Mouse (Mus musculus) megakaryocyte-erythroid progenitor cell, adult 5-6 weeks (primary cell): ENCODE data around the gene Pop7. TPM values are rescaled to one million over a fixed set of nuclear protein-coding genes. Genes with fewer than 3 reads are reported as not detected.
A peak's percentile ranks its signal among the peaks of the same experiment; 100 is the strongest.

Experiments used
- ATAC-seq: replicated peaks from 2 replicates; pipeline ENCODE4 v1.8.0; 2016; ENCODE audit warnings: mild to moderate bottlenecking, inconsistent platforms; ENCODE audit not compliant: severe bottlenecking, poor library complexity, low FRiP score, low TSS enrichment
- total RNA-seq, 2 experiments: library from RNA; stranded (forward) in 1 of 2; stranded (reverse) in 1 of 2; fragments of 200-1000, 215-1000 nt in 1 of 2; fragments of >200 nt in 1 of 2; fragmentation: Nextera tagmentation in 1 of 2; gene quantifications; 2 replicates each; pipeline ENCODE4 v1.2.3; 2014 to 2017

Gene Pop7
- total RNA-seq (2014; fragmentation: Nextera tagmentation) = 51.2 and 51.5 TPM in 2 replicates
- 26.6 and 34.2 TPM in 2 replicates for total RNA-seq (2017)

DNA sequence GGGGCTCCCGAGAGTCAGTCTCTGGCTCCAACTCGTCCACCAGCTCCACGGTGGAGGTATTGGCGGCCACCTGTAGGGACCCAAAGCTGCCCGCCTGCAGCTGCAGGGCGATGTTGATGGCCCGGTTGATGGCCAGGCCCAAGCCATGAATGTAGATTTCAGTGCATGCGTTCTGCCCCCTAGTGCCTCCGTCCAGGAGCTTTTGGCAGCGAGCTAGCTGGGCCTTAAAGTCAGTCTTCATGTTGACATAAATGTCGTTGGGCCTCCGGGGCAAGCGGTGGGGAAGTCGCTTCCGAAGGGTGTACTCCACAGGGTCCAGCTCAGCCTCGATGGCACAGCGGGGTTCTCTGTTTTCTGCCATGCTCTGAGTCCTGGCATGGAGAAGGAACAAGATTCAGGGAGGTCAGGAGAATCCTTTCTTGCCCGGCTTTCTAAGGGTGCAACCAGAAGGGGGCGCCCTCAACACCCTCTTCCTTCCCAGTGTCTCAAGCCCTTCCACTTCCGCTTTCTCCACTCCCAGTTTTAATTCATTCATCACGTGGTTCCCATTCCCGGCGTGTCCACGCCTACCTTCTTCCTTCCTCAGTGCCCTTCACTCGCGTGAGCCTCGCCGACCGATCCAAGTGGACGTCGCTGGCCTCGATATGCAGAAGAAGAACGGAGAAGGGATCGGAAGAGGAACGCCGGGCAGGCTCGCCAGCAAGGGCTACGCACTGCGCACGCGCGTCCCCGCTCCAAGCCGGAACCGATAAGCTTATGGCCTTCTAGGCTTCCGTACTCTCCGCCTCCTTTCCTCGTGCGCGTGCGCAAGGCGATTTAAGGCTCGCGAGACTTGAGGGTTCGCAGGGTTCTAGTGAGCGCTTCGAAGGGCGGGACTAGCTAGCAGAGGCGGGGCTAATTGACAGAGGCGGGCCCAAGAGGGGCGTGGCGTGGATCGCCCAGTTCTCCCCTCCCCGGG lies at the start of gene Pop7:
TSS of gene Pop7 (minus strand) at position 810 of the 958 bp plus-strand sequence.
- peak; percentile 89 for ATAC-seq

DNA sequence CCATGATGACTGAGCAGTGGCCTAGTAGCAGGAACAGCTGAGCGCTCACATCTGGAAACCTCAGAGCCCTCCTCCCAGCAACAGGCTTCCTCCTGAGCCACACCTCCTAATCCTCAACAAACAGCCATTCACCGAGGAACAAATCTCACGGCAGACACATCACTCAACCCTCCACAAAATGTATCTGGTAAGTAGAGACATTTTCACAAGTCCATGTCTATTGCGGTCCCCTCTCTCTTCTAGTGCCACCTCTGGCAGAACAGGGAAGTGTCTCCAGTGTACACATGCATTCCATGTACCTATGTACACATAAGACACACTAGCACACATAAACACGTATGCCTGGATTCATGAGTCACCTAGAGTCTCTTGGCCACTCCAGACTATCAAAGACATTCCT lies 48.8 kb upstream of the Pop7 start:
- ATAC-seq = 0 out of 2 replicates have a peak, but pooled peaks have one; percentile 53

DNA sequence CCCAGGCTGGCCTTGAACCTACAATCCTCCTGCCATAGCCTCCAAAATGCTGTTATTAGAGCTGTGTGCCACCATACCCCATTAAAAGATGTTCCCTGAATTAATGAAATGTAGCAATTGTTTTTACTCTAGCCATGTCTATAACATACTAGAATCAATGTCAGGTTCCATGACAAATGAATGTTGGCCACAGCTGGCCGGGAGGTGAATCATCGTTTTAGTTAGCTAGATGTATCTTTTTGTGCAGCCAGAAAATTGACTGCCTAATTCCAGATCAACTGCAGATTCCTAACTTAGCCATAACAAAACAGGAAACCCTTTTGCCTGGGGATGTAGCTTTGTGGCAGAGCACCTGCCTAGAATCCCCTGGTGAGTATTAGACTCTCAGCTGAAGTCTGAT lies 47.5 kb upstream of the Pop7 start:
- ATAC-seq = no peak

DNA sequence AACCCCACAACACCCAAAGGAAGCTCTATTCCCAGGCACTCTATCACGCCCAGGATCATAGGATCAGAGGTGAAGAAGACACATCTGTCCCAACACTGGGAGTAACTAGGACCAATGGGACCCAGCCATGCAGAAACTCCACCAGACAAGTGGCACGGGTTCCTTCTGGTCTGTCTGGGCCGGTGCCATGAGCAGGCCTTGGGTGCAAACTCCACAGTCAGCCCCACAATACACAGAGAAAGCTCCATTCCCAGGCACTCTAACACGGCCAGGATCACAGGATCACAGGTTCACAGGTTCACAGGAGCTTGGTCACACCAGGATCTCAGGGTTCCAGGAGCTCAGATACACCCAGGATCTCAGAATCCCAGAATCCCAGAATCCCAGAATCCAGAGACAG lies 43.3 kb upstream of the Pop7 start:
- no peak for ATAC-seq

DNA sequence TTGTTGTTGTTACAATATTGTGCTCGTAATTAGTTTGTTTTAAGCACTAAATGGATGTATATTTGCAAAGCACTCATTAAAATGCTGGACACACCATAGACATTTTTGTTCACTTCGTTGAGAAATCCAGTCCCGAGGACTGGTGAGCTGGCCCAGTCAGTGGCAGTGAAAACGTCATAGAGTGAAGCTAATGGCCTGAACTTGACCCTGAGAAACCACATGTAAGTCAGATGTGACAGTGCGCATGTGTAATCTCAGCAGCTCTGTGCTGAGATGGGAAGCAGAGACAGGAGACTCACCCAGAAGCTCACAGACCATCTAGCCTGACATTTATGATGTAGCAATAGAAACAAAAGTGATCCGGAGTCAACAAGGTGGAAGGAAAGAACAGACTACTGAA lies 42.6 kb upstream of the Pop7 start:
- ATAC-seq = no peak

DNA sequence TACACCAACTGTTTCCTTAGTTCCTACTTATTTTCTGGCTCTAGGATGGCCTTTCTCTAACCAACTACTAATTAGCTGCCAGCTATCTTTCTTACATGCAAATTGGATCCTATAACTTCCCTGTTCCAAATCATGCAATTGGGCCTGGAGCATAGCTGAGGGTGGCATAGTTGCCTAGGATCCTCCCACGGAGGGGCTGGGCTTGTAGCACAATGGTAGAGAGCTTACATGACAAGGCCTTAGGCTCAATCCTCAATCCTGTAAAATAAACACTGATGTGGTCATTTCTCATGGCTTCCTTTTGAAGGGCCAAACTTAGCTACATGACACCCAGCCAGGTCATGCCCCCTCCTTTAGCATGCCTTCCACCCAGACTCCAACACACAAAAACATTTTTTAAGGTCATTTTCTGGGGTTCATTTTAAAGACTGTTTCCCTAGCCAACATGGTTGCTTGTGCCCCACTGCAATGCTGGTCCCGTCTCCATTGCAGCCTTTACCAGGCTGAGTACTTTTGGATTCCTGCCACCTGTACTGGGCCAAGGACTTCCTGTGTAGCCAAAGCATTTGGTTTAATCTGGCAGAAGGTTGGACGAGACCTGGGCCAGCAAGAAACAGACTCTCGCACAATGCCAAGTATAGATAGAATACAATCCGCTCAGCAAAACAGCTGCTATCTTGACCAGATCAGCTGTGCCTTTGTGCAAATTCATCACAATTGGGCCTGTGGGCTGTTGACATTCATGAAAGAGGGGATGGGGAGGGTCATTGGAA lies 39.6 kb upstream of the Pop7 start:
- ATAC-seq = peak; percentile 57

DNA sequence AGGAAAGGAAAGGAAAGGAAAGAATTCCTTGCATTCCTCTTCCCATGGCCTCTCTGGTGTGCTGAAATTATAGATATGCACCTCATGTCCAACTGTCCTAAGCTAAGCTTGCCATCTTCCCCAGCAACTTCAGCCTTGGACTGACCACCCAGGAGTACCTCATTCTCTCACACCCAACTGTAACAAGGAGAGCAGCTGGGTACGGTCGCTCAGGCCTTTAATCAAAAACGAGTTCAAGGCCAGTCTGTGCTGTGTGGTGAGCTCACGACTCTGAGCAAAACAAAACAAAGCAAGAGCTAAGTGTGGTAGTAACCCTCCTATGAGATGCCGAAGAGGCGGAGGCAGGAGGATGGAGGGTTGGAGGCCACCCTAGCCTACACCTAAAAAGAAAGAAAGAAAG lies 38.7 kb upstream of the Pop7 start:
- no peak for ATAC-seq

DNA sequence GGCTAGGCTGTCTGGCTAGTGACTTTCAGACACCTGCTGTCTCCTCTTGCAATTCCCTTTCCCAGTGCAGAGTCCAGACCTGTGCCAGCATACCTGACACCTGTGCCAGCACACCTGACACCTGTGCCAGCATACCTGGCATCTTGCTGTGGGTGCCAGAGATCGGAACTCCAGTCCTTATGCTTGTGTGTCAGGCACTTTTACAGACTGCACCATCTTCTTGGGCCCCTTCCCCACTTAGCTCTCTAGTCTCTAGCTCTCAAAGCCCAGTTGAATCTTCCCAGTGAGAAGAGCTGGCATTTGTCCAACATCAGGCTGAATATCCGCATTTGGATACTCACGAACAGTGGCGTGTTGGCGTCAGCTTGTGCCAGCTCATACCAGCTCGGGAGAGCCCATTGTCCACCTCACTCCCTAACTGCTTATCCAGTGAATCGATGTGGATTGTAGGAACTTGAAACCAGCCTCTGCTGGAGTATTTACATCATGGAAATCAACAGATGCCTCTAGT lies 37.0 kb upstream of the Pop7 start:
- no peak for ATAC-seq

DNA sequence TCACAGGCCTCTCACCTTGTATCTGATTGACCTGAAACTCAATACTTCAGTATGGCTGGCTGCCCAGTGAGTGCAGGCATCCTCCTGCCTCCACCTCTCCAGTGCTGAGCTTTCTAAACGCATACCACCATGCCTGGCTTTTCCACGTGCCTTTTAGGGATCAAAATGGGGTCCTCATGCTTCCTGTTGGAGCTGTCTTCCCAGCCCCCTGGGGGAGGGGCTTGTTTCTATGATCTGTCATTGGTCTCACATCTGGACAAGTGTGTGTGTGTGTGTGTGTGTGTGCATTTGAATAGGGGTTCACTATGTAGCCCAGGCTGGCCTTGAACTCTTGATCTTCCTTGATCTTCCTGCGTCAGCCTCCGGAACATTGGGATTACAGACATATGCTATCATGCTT lies 35.1 kb upstream of the Pop7 start:
- no peak for ATAC-seq

DNA sequence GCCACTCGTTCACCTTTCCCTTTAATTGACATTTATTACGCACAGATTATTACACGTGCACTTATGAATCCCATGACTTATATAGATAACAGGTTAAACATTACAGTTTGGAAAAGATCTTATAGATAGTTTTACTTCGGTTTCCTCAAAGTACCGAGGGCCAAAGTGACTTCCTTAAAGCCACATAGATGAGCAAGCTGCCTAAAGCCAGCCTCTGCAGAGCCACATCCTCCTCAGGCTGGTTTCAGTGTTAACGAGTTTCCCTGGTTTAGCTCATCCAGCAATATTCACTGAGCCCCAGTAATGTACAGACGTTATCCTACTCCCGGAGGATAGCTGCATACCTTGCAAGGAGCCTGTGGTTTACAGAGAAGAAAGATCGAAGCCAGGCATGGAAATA lies 33.0 kb upstream of the Pop7 start:
- no peak for ATAC-seq

DNA sequence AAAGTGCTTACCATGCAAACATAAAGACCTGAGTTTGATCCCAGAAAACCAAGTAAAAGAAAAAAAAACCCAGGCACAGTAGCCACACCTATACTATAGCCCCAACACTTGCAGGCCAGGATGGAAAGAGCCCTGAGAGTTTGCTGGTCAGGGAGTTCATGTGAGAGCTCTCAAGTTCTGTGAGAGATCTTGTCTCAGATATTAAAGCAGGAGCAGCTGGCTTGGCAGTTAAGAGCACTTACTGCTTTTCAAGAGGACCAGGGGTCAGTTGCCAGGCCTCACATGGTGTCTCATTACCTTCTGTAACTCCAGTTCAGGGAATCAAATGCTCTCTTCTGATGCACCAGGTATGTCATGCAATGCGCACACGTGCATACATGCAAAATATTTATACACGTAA lies 32.4 kb upstream of the Pop7 start:
- ATAC-seq = no peak

DNA sequence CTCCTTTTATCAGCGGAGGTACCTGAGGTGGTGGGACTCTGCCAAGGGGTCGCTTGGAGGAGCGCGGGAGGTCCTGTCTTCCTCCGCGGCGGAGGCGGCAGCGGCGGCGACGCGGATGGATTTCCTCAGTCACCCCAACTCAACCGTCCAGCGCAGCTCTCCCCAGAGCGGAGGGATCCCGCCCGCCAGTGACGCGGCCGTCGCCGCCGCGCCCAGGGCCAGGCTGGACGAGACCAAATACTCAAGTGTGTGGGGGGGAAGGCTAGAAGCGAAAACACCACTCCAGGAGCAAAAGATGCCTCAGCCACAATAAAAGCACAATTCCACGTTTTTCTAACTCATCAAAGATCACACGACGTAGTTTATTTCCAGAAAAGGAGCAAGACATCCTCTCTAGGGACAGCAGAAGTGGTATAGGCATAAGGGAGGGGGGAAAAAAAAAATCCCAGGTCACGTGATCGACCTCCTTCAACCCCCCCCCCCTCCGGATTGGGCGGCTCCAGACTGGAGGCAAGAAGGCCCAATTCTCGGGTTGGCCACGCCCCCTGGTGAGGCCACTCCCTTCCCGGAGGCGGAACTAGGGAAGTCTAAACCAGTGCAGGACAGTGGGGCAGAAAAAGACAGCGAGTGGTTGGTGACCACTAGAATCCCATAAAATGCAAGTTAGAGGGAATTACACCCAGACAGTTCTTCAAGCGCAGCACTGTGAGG lies 31.0 kb upstream of the Pop7 start, which contains the start of the genes Epo and Gnb2:
TSS of gene Epo (minus strand) at position 126 of the 711 bp plus-strand sequence.
TSS of gene Gnb2 (minus strand) at position 394 of the 711 bp plus-strand sequence.
- ATAC-seq = peak; percentile 74

DNA sequence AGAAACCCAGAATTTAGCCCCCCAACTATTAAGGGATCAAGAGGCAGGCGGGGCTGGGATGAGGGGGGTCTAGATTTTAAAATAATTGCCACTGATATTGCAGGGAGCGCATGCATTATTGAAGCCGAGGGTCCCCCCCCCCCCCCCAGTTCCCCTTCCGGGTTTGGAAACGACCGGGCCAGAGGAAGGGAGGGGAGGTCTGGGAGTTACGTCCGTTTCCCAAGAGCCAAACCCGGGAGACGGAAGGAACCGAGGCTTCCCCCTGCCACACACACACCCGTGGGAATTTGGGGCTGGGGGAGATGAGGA lies 30.4 kb upstream of the Pop7 start:
- ATAC-seq = peak; percentile 6; the same call in 1 of the 2 replicates

DNA sequence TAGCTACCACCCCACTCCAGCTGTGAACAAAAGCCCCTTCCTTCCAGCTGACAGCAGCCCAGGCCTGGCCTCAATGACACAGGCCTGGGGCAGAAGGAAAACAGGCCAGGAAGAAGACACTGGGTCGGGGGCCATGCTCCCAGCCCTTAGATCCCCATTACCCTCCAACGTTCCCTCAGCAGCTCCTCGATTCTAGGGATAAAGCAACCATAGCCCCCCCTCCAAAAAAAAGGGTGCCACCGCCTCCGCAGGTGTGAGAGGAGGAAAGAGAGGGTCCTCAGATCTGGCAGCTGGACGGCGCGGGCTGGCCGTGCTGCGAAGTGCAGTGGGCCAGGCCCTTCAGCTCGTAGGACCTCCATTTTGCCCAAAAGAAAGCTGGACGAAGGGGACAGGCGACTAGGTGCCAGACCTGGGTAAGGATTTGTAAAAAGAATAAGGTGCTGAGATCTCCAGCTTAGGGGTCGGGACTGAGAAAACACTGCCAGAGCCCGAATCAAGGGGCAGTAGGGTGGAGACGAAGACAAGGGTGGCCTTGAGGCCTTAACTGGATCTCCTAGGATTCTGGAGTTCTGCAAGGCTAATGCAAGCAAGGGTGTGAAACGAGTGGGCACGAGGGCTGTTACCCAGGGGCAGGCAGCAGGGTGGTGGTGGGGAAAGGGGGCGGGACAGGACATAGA lies 30.0 kb upstream of the Pop7 start:
- ATAC-seq = no peak

DNA sequence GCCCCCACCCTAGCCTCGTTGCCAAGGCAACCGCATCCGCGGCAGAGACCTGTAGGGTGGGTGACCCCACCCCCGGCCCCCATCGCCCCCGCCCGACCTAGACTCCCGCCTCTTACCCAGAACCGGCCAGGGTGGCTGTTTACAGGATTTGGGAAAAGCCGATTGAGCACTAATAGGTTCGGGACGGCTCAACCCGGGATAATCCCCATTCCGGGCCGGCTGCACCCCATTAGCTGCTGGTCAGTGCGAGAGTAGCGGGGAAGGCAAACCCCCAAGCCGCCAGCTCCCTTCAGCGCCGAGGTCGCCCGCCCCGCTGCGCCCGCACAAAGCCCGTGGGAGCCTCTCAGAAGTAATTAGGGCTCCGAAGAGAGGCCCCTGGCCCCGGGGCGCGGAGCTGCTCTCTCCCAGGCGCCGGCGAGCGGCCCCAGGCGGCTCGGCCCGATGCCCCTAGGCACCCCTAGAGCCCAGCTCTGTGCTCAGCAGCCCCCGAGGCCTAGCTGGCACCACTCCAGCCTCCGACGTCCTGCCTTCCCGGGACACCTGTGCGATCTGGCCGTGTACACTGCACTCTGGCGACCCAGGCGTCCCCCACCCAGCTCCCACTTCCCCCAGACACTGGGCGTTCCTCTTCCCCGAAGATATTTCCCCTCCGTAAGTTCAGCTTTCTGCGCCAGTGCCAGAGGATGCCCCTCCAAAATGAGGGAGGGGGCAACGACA lies 29.3 kb upstream of the Pop7 start:
- 0 out of 2 replicates have a peak, but pooled peaks have one; percentile 8 for ATAC-seq

DNA sequence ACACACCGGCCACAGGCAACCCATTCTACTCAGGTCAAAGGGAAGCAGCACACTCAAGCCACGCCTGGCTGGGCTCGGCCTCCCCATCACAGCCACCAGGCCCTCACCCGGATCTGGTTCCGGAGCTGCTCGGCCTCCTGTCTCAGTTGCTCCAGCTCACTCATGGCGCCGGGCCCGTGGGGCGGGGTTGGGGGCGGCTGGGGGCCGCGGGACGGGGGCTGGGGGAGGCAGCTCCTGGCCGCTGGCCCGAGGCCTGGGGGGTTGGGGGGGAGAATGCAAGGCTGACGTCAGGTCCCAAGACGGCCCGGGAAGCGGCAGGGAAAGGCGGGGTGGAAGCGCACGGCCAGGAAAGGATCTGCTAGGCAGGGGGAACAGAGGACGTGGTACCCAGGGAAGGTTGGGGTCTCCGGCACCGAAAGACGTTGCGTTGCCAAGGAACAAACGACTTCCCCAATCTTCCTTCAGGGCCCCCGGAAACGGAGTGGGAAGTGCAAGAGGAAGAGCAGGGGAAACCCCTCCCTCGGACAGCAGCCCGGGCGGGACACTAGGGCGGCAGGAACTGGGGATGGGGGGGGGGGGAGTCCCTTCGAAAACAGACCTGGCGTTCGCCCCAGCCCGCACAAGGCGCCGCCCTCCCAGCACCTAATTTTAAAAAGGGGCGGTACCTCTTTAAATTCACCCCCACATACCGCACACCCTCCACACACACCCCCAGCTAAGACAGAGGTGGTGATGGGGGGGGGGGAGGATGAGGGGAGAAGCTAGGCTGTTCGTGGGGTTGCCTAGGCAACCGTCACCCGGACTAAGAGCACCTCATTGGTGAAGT lies 28.5 kb upstream of the Pop7 start:
- ATAC-seq = no peak

DNA sequence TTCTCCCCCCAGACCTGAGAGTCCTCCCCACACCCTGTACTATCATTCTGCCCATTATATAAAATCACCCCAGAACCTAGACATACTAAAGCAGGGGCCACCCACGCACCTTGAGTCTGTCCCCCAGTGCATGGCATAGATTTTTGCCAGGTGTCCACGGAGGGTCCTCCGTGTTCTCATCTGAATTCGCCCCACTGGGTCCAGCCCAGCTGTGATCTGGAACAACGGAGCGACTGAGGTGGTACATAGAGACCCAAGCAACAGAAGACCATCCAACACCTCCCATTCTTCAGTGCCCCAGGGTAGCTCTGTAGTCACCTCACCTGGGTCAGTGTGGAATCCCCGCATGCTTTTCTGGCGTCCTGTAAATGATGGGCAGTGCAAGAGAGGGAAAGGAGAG lies 27.8 kb upstream of the Pop7 start:
- ATAC-seq = no peak
